In genomic region chr16:79907126-79907525, GRCm38 (mm10) we compare ENCODE assay signal across 12 mouse cellular contexts.
"Had no signal": no experiment of that assay in that cellular context is flagged by ENCODE, and none has a peak within 500 bp of the region (broad histone marks: within the 10 kb centered on the region; RNA-seq: fewer than 3 reads in every experiment).

No protein-coding gene starts in this region.

- H3K4me1 ChIP-seq: kidney, embryonic 15.5 days; limb, embryonic 15.5 days; liver, embryonic 12.5 days; lung, embryonic 15.5 days; neural tube, embryonic 12.5 days had no signal

- H3K9ac ChIP-seq: kidney, embryonic 15.5 days; limb, embryonic 15.5 days; liver, embryonic 12.5 days; lung, embryonic 15.5 days; neural tube, embryonic 12.5 days had no signal

- ATAC-seq: intestine, embryonic 16.5 days; liver, embryonic 12.5 days had no signal

- H3K9me3 ChIP-seq: kidney, embryonic 15.5 days; limb, embryonic 15.5 days; liver, embryonic 12.5 days; lung, embryonic 15.5 days; neural tube, embryonic 12.5 days had no signal

- DNase-seq: kidney, adult 2 months; kidney, postnatal 14 days; left cerebral cortex, postnatal 4 days; right cerebral cortex, postnatal 14 days; thymus, postnatal 36 days had no signal

- H3K4me3 ChIP-seq: kidney, embryonic 15.5 days; limb, embryonic 15.5 days; liver, embryonic 12.5 days; lung, embryonic 15.5 days; myocyte; neural tube, embryonic 12.5 days had no signal

- H3K27me3 ChIP-seq: kidney, embryonic 15.5 days; limb, embryonic 15.5 days; liver, embryonic 12.5 days; lung, embryonic 15.5 days; neural tube, embryonic 12.5 days had no signal

- H3K4me2 ChIP-seq: kidney, embryonic 15.5 days; limb, embryonic 15.5 days; liver, embryonic 12.5 days; lung, embryonic 15.5 days; neural tube, embryonic 12.5 days had no signal

- H3K27ac ChIP-seq: kidney, embryonic 15.5 days; limb, embryonic 15.5 days; liver, embryonic 12.5 days; lung, embryonic 15.5 days; neural tube, embryonic 12.5 days had no signal

- H3K36me3 ChIP-seq: kidney, embryonic 15.5 days; limb, embryonic 15.5 days; liver, embryonic 12.5 days; lung, embryonic 15.5 days; neural tube, embryonic 12.5 days had no signal
